8 mouse cellular contexts compared by ENCODE assay signal in genomic region chr13:75797369-75798141, GRCm38 (mm10). TPM values are rescaled to one million over a fixed set of nuclear protein-coding genes. Genes with fewer than 3 reads are reported as not detected.
A peak's percentile ranks its signal among the peaks of the same experiment; 100 is the strongest.
DNase-seq lines count a peak whose midpoint lies in the region; ATAC-seq and TF ChIP-seq lines count a peak whose summit lies in the region.

No protein-coding gene starts in this region.

- peaks cover 41% of the 10 kb centered on the region for H3K4me1 ChIP-seq in G1E (ENCODE audit: insufficient read depth, low read depth, low read length)
- H3K4me1 ChIP-seq in forebrain, postnatal 0 days (ENCODE audit: insufficient read depth) = no peaks in the 10 kb centered on the region
- H3K4me1 ChIP-seq in lung, embryonic 16.5 days (replicated peaks; ENCODE audit: control insufficient read depth, insufficient read depth, low read length) = no peaks in the 10 kb centered on the region; the same call in 1 of the 2 replicates

- no peak overlapping the region for H3K9ac ChIP-seq in forebrain, postnatal 0 days
- H3K9ac ChIP-seq in lung, embryonic 16.5 days (ENCODE audit: low read length) = no peak overlapping the region

- 0 out of 2 replicates have a peak, but pooled peaks cover 3% of the 10 kb centered on the region for H3K27me3 ChIP-seq in G1E (ENCODE audit: insufficient read depth, low read length)
- no peaks in the 10 kb centered on the region for H3K27me3 ChIP-seq in forebrain, postnatal 0 days (ENCODE audit: insufficient read depth, low read length)
- no peaks in the 10 kb centered on the region for H3K27me3 ChIP-seq in lung, embryonic 16.5 days (ENCODE audit: control insufficient read depth, insufficient read depth, low read depth, low read length)

- no peak overlapping the region for H3K27ac ChIP-seq in forebrain, postnatal 0 days (ENCODE audit: low read depth, low read length)
- peak overlapping the region; percentile 43; the same call in 1 of the 2 replicates for H3K27ac ChIP-seq in lung, embryonic 16.5 days (ENCODE audit: low read length)

- H3K4me3 ChIP-seq in G1E (ENCODE audit: low read depth, low read length) = peak overlapping the region; percentile 65
- H3K4me3 ChIP-seq in forebrain, postnatal 0 days (ENCODE audit: low read depth, low read length) = peak overlapping the region; percentile 18
- H3K4me3 ChIP-seq in lung, embryonic 16.5 days (ENCODE audit: low read length) = peak overlapping the region; percentile 31

- WGBS in forebrain, postnatal 0 days = 32% methylated on average over 18 of the region's 18 CpGs
- WGBS in lung, embryonic 16.5 days = 14% methylated on average over 18 of the region's 18 CpGs

- peak; percentile 99 for ATAC-seq in G1E (ENCODE audit: extremely low read depth, insufficient number of reproducible peaks, low FRiP score, poor library complexity, severe bottlenecking)
- peak; percentile 99 for ATAC-seq in forebrain, postnatal 0 days
- peak; percentile 91 to 94 for ATAC-seq in hematopoietic stem cell, adult 5-6 weeks (replicated peaks in 1 of 2; ENCODE audit: insufficient read depth in 1 of 2, low FRiP score in 2 of 2, low TSS enrichment in 1 of 2, low read depth in 1 of 2, poor library complexity in 2 of 2, severe bottlenecking in 2 of 2)
- peak; percentile 98 for ATAC-seq in lung, embryonic 16.5 days (ENCODE audit: low read depth)

- H3K36me3 ChIP-seq in G1E (replicated peaks) = no peaks in the 10 kb centered on the region
- H3K36me3 ChIP-seq in forebrain, postnatal 0 days (ENCODE audit: insufficient read depth) = no peaks in the 10 kb centered on the region
- H3K36me3 ChIP-seq in lung, embryonic 16.5 days (ENCODE audit: control insufficient read depth, insufficient read depth, low read length) = no peaks in the 10 kb centered on the region

- peak; percentile 99 for TF ChIP-seq CTCF in G1E (IDR thresholded peaks at IDR 0.05; ENCODE audit: low read depth, low read length)
- peak; percentile 100 for TF ChIP-seq CTCF in forebrain, postnatal 0 days (IDR thresholded peaks at IDR 0.05; ENCODE audit: low read depth)

- DNase-seq in G1E (ENCODE audit: low spot score) = peak; percentile 82
- DNase-seq in cerebellum, adult 18-20 months = peak; percentile 79 to 89
- peak; percentile 93 for DNase-seq in forebrain, postnatal 0 days
- DNase-seq in layer of hippocampus, adult 9-10 months (ENCODE audit: low spot score) = peak; percentile 96
- DNase-seq in ovary, postnatal 10 days (ENCODE audit: low spot score) = peak; percentile 81
- peak; percentile 87 to 90 for DNase-seq in thymus, postnatal 10 days (ENCODE audit: low spot score in 2 of 2)

- no peaks in the 10 kb centered on the region for H3K9me3 ChIP-seq in G1E (replicated peaks)
- H3K9me3 ChIP-seq in forebrain, postnatal 0 days (ENCODE audit: low read length) = no peaks in the 10 kb centered on the region
- H3K9me3 ChIP-seq in lung, embryonic 16.5 days (ENCODE audit: control insufficient read depth, low read length) = no peaks in the 10 kb centered on the region

- H3K4me2 ChIP-seq in forebrain, postnatal 0 days (ENCODE audit: low read depth) = peak overlapping the region; percentile 47
- peak overlapping the region; percentile 49 for H3K4me2 ChIP-seq in lung, embryonic 16.5 days (ENCODE audit: low read depth, low read length)

RNA-seq across cellular contexts. Expression of gene Glrx, which starts 42.1 kb away (rescaled TPM):
- 82.2 and 89.2 TPM in 2 replicates for total RNA-seq in G1E (2014; fragmentation: Nextera tagmentation)
- total RNA-seq in G1E (2017) = 40.9 and 45.4 TPM in 2 replicates
- polyA plus RNA-seq in G1E (2012) = 3.1 and 3.7 TPM in 2 replicates
- 49.2 and 53.5 TPM in 2 replicates for total RNA-seq in forebrain, postnatal 0 days (2014; rRNA removed)
- 60.2 and 60.8 TPM in 2 replicates for polyA plus RNA-seq in forebrain, postnatal 0 days (2015; fragmentation: Nextera tagmentation; extraction: Ambion mirVana)
- total RNA-seq in hematopoietic stem cell, adult 5-6 weeks (2017) = 64.0 and 76.2 TPM in 2 replicates
- polyA plus RNA-seq in lung, embryonic 16.5 days (2015; fragmentation: Nextera tagmentation; extraction: Ambion mirVana) = 56.9 and 58.0 TPM in 2 replicates
